Mouse (Mus musculus) liver, embryonic 14.5 days (tissue): ENCODE results near the gene Poldip3. TPM values are rescaled to one million over a fixed set of nuclear protein-coding genes. Genes with fewer than 3 reads are reported as not detected.

ENCODE experiments used
- ATAC-seq: fragments of 200-750 bp; cut with Nextera tagmentation; 2 replicates; pipeline ENCODE4 v1.8.0; 2017; ENCODE audit warnings: moderate number of reproducible peaks, mild to moderate bottlenecking, moderate library complexity; ENCODE audit not compliant: insufficient read depth
- DNase-seq, 3 experiments: peaks; one replicate each; pipeline ENCODE4 v3.0.0-alpha.2; 2012 to 2013; ENCODE audit warnings: low read depth in 3 of 3, low spot score in 3 of 3
- H3K27ac ChIP-seq: fragments of 300-500 bp; sonication (generic); 2 replicates; pipeline ENCODE4 v1.5.1; 2014; ENCODE audit warnings: moderate library complexity, mild to moderate bottlenecking, control low read depth, inconsistent platforms
- H3K27me3 ChIP-seq: fragments of 300-500 bp; sonication (generic); 2 replicates; pipeline ENCODE4 v1.6.1; 2014; ENCODE audit warnings: mild to moderate bottlenecking, low read length, moderate library complexity; ENCODE audit not compliant: control insufficient read depth, insufficient read depth
- H3K36me3 ChIP-seq: fragments of 300-500 bp; sonication (generic); replicated peaks from 2 replicates; pipeline ENCODE4 v1.6.1; 2014; ENCODE audit warnings: low read depth; ENCODE audit not compliant: control insufficient read depth, insufficient read depth
- H3K4me1 ChIP-seq, 2 experiments: fragments of 200-500 bp in 1 of 2; fragments of 300-500 bp in 1 of 2; sonication (generic) in 1 of 2; replicated peaks; 2 replicates each; pipeline ENCODE4 v1.6.1; 2012 to 2014; ENCODE audit warnings: antibody characterized with exemption in 1 of 2, inconsistent platforms in 1 of 2, low read length in 1 of 2; ENCODE audit not compliant: control insufficient read depth in 2 of 2, insufficient read depth in 2 of 2
- H3K4me2 ChIP-seq: fragments of 300-500 bp; sonication (generic); 2 replicates; pipeline ENCODE4 v1.6.1; 2014; ENCODE audit warnings: low read depth, mild to moderate bottlenecking, control low read depth, moderate library complexity
- H3K4me3 ChIP-seq, 2 experiments: fragments of 200-500 bp in 1 of 2; fragments of 300-500 bp in 1 of 2; sonication (generic) in 1 of 2; 2 replicates each; pipeline ENCODE4 v1.5.1; 2012 to 2014; ENCODE audit warnings: low read depth in 2 of 2, low read length in 2 of 2, mild to moderate bottlenecking in 2 of 2, control low read depth in 1 of 2, inconsistent platforms in 1 of 2, moderate library complexity in 1 of 2; ENCODE audit not compliant: insufficient read depth in 1 of 2
- H3K9ac ChIP-seq: fragments of 300-500 bp; sonication (generic); replicated peaks from 2 replicates; pipeline ENCODE4 v1.6.1; 2014; ENCODE audit warnings: mild to moderate bottlenecking, control low read depth, moderate library complexity
- H3K9me3 ChIP-seq: fragments of 300-500 bp; sonication (generic); 2 replicates; pipeline ENCODE4 v1.6.1; 2016; ENCODE audit warnings: low read length, mixed read lengths; ENCODE audit not compliant: control insufficient read depth
- CTCF ChIP-seq: IDR thresholded peaks from 2 replicates; pipeline ENCODE4 v1.5.1; 2016; ENCODE audit warnings: antibody characterized with exemption, low read depth, control low read depth
- EP300 ChIP-seq: IDR thresholded peaks from 2 replicates; pipeline ENCODE4 v1.6.1; 2016; ENCODE audit warnings: antibody characterized with exemption, low read depth
- WGBS: fragments of 180-500 bp; shearing (Covaris S2); extraction: QIAGEN DNeasy Blood & Tissue Kit; methylation state at CpG from one replicate; pipeline ENCODE4 v1.1.7; 2014; ENCODE audit not compliant: insufficient replicate concordance; 5-methylcytosine and 5-hydroxymethylcytosine counted together
- polyA plus RNA-seq, 2 experiments: library from polyadenylated mRNA; depleted of rRNA in 1 of 2; stranded (reverse) in 1 of 2; unstranded in 1 of 2; fragments of >200 nt; fragmentation: Nextera tagmentation in 1 of 2; extraction: Ambion mirVana in 1 of 2; gene quantifications; 2 replicates each; pipeline versions ENCODE4 v1.2.1 to v1.2.3; 2012 to 2014

The Poldip3 gene
- polyA plus RNA-seq, 2 experiments, result 25.1 to 49.4 TPM

GRCm38 (mm10) chr15:83167550-83168065 lies 18.4 kb upstream of the Poldip3 start:
- H3K4me1 ChIP-seq, result peaks cover 49 to 66% of the 10 kb centered on the region in 2 experiments
- H3K36me3 ChIP-seq, result peaks cover 37% of the 10 kb centered on the region
- no peaks in the 10 kb centered on the region for H3K9me3 ChIP-seq
- ATAC-seq, result no peak
- peak overlapping the region; percentile 93 for H3K4me2 ChIP-seq
- H3K27ac ChIP-seq, result peak overlapping the region; percentile 92
- no peak for TF ChIP-seq EP300
- no peak for TF ChIP-seq CTCF
- no peaks in the 10 kb centered on the region for H3K27me3 ChIP-seq
- 87% methylated on average over 8 of the region's 8 CpGs for WGBS
- peak overlapping the region; percentile 94 to 98 for H3K4me3 ChIP-seq
- DNase-seq, result no peak
- H3K9ac ChIP-seq, result peak overlapping the region; percentile 94

- peak overlapping the region; percentile 94 for H3K9ac ChIP-seq
- no peak for TF ChIP-seq EP300
- TF ChIP-seq CTCF, result no peak
- peak overlapping the region; percentile 94 to 98 for H3K4me3 ChIP-seq
- H3K9me3 ChIP-seq, result no peaks in the 10 kb centered on the region
- 78% methylated on average over 5 of the region's 5 CpGs for WGBS
- H3K4me1 ChIP-seq, result peaks cover 48 to 68% of the 10 kb centered on the region in 2 experiments
- H3K27me3 ChIP-seq, result no peaks in the 10 kb centered on the region
- ATAC-seq (no peak), DNase-seq (no peak)
- peaks cover 42% of the 10 kb centered on the region for H3K36me3 ChIP-seq
- H3K27ac ChIP-seq, result peak overlapping the region; percentile 92
- peak overlapping the region; percentile 93 for H3K4me2 ChIP-seq
These were observed 17.9 kb upstream of the Poldip3 start for GRCm38 (mm10) chr15:83167126-83167525.

GRCm38 (mm10) chr15:83166642-83167041 lies 17.5 kb upstream of the Poldip3 start:
- Histone ChIP-seq H3K36me3 (peaks cover 47% of the 10 kb centered on the region), H3K27ac (peak overlapping the region; percentile 92), H3K4me1 (peaks cover 48 to 68% of the 10 kb centered on the region in 2 experiments), H3K9ac (peak overlapping the region; percentile 94), H3K4me2 (peak overlapping the region; percentile 93), H3K27me3 (no peaks in the 10 kb centered on the region), H3K4me3 (peak overlapping the region; percentile 3 to 98; a peak in 2 of 4 replicates), H3K9me3 (no peaks in the 10 kb centered on the region)
- ATAC-seq (no peak), DNase-seq (no peak)
- TF ChIP-seq CTCF (no peak), EP300 (no peak)
- WGBS, result 87% methylated on average over 3 of the region's 3 CpGs

GRCm38 (mm10) chr15:83165526-83166315 lies 16.5 kb upstream of the Poldip3 start:
- H3K4me2 ChIP-seq, result peak overlapping the region; percentile 93
- H3K36me3 ChIP-seq, result peaks cover 56% of the 10 kb centered on the region
- peaks cover 46 to 60% of the 10 kb centered on the region in 2 experiments for H3K4me1 ChIP-seq
- WGBS, result 79% methylated on average over 13 of the region's 13 CpGs
- H3K27me3 ChIP-seq, result no peaks in the 10 kb centered on the region
- peak overlapping the region; percentile 94 for H3K9ac ChIP-seq
- 0 out of 4 replicates have a peak overlapping the region, but pooled peaks of 1 of the 2 experiments have one; percentile 14 for H3K4me3 ChIP-seq
- H3K9me3 ChIP-seq, result no peaks in the 10 kb centered on the region
- ATAC-seq (no peak), DNase-seq (no peak)
- TF ChIP-seq CTCF (no peak), EP300 (no peak)
- H3K27ac ChIP-seq, result peak overlapping the region; percentile 92

GRCm38 (mm10) chr15:83164971-83165471 lies 15.8 kb upstream of the Poldip3 start:
- Histone ChIP-seq H3K27ac (peak overlapping the region; percentile 92), H3K36me3 (peaks cover 63% of the 10 kb centered on the region), H3K4me1 (peaks cover 45 to 57% of the 10 kb centered on the region in 2 experiments), H3K9me3 (no peaks in the 10 kb centered on the region), H3K9ac (peak overlapping the region; percentile 63), H3K27me3 (no peaks in the 10 kb centered on the region), H3K4me2 (peak overlapping the region; percentile 93), H3K4me3 (peak overlapping the region; percentile 31 to 43)
- DNase-seq, result peak; percentile 68 to 73 (median 70)
- WGBS, result 3% methylated on average over 5 of the region's 5 CpGs
- TF ChIP-seq CTCF (no peak), EP300 (peak; percentile 81)
- peak; percentile 88 for ATAC-seq
